Mouse (Mus musculus) sigmoid colon, adult 10 weeks (tissue): ENCODE results near the gene Mettl23. TPM values are rescaled to one million over a fixed set of nuclear protein-coding genes. Genes with fewer than 3 reads are reported as not detected.

Experiments used
- polyA plus RNA-seq: library from polyadenylated mRNA; stranded (reverse); fragments of 350-450 nt; fragmentation: Illumina TruSeq; extraction: RNeasy Lipid Tissue Mini Kit (QIAGEN cat#74804); gene quantifications from one replicate; pipeline ENCODE4 v1.2.3, GENCODE M21; 2014; ENCODE audit warnings: low read depth, low replicate concordance

The Mettl23 gene
- 55.8 TPM for polyA plus RNA-seq

GRCm38 (mm10) chr11:116843261-116844233 is at the start of gene Mettl23, which contains the start of gene Jmjd6:
Mettl23 (plus strand) TSS chr11:116843278.
Jmjd6 (minus strand) TSS chr11:116843449.

GRCm38 (mm10) chr11:116827534-116828165 is 15.4 kb upstream of the Mettl23 start, which contains the start of gene Mxra7:
Mxra7 (minus strand) TSS chr11:116828046.

GRCm38 (mm10) chr11:116852291-116852890 is 9.3 kb downstream of the Mettl23 start, which contains the start of gene Mfsd11:
Mfsd11 (plus strand) TSS chr11:116852440.

GRCm38 (mm10) chr11:116852891-116853511 is 9.9 kb downstream of the Mettl23 start, which contains the start of gene Srsf2:
Srsf2 (minus strand) TSS chr11:116853094.

Other genes with a start within 250 kb of the Mettl23 start
- gene Rhbdf2, start 216.3 kb upstream of the Mettl23 start, polyA plus RNA-seq, result 0.16 TPM
- not detected for gene Prcd, start 189.7 kb upstream of the Mettl23 start, polyA plus RNA-seq
- gene Cygb, start 189.0 kb upstream of the Mettl23 start, polyA plus RNA-seq, result 1.2 TPM
- gene St6galnac1, start 67.8 kb upstream of the Mettl23 start, polyA plus RNA-seq, result not detected
- gene Mxra7, start 15.2 kb upstream of the Mettl23 start, polyA plus RNA-seq, result 8.5 TPM
- gene Jmjd6, start 171 bp downstream of the Mettl23 start, polyA plus RNA-seq, result 7.7 TPM
- 17.7 TPM for gene Mfsd11, start 9.2 kb downstream of the Mettl23 start, polyA plus RNA-seq
- 782 TPM for gene Srsf2, start 9.8 kb downstream of the Mettl23 start, polyA plus RNA-seq
- gene Mgat5b, start 75.6 kb downstream of the Mettl23 start, polyA plus RNA-seq, result not detected